Mouse (Mus musculus) heart, embryonic 15.5 days (tissue): ENCODE data around the gene Plekhg3. TPM values are rescaled to one million over a fixed set of nuclear protein-coding genes. Genes with fewer than 3 reads are reported as not detected.
A peak's percentile ranks its signal among the peaks of the same experiment; 100 is the strongest.

Source experiments
- ATAC-seq: fragments of 200-750 bp; cut with Nextera tagmentation; replicated peaks from 2 replicates; pipeline ENCODE4 v1.8.0; 2017; ENCODE audit warnings: low read depth, moderate TSS enrichment; ENCODE audit not compliant: insufficient number of reproducible peaks, insufficient read depth, low FRiP score
- H3K27ac ChIP-seq: fragments of 300-500 bp; sonication (generic); 2 replicates; pipeline ENCODE4 v1.5.1; 2015; ENCODE audit warnings: mild to moderate bottlenecking, inconsistent platforms
- H3K27me3 ChIP-seq: fragments of 300-500 bp; sonication (generic); 2 replicates; pipeline ENCODE4 v1.6.1; 2015; ENCODE audit warnings: inconsistent platforms
- H3K36me3 ChIP-seq: fragments of 300-500 bp; sonication (generic); 2 replicates; pipeline ENCODE4 v1.6.1; 2015; ENCODE audit warnings: mild to moderate bottlenecking, inconsistent platforms
- H3K4me1 ChIP-seq: fragments of 300-500 bp; sonication (generic); replicated peaks from 2 replicates; pipeline ENCODE4 v1.6.1; 2015; ENCODE audit warnings: inconsistent platforms
- H3K4me2 ChIP-seq: fragments of 300-500 bp; sonication (generic); 2 replicates; pipeline ENCODE4 v1.6.1; 2015; ENCODE audit warnings: inconsistent platforms, mild to moderate bottlenecking, moderate library complexity
- H3K4me3 ChIP-seq: fragments of 300-500 bp; sonication (generic); 2 replicates; pipeline ENCODE4 v1.5.1; 2015; ENCODE audit warnings: mild to moderate bottlenecking, inconsistent platforms
- H3K9ac ChIP-seq: fragments of 300-500 bp; sonication (generic); 2 replicates; pipeline ENCODE4 v1.6.1; 2015; ENCODE audit warnings: mild to moderate bottlenecking, inconsistent platforms
- H3K9me3 ChIP-seq: fragments of 300-500 bp; sonication (generic); replicated peaks from 2 replicates; pipeline ENCODE4 v1.6.1; 2016; ENCODE audit warnings: inconsistent platforms
- WGBS: fragments of 180-500 bp; shearing (Covaris S2); methylation state at CpG from one replicate; pipeline ENCODE4 v1.1.7; 2015; ENCODE audit warnings: mixed read lengths; 5-methylcytosine and 5-hydroxymethylcytosine counted together
- polyA plus RNA-seq: library from polyadenylated mRNA; unstranded; fragments of >200 nt; fragmentation: Nextera tagmentation; extraction: Ambion mirVana; gene quantifications from 2 replicates; pipeline ENCODE4 v1.2.1, GENCODE M21; 2015

Gene Plekhg3
- polyA plus RNA-seq, 1 experiment from 2014 or later, result 7.1 TPM

DNA sequence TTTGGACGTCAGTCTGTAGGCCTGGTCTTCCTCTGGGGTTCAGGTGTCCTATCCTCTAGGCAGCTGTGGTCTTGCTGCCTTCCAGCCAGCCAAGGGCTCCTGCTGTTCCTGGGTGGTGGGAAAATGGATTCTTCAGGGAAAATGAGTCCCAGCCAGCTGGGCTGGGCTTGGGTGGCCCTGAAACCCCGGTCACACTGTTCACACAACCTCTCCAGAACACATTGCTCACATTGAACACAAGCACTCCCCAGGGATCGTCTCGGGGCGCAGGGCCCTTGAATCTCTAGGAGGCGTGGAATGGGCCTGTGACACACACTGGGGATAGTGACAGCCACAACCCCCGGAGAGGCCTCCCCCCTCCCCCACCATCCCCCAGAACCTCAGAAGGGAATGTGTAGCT lies 23.2 kb downstream of the Plekhg3 start:
- Histone ChIP-seq H3K36me3 (no peaks in the 10 kb centered on the region), H3K27me3 (no peaks in the 10 kb centered on the region), H3K4me2 (no peak overlapping the region), H3K9ac (no peak overlapping the region), H3K9me3 (no peaks in the 10 kb centered on the region), H3K27ac (0 out of 2 replicates have a peak overlapping the region, but pooled peaks have one; percentile 7), H3K4me3 (no peak overlapping the region), H3K4me1 (peaks cover 80% of the 10 kb centered on the region)
- ATAC-seq, result no peak
- WGBS, result 60% methylated on average over 7 of the region's 7 CpGs

DNA sequence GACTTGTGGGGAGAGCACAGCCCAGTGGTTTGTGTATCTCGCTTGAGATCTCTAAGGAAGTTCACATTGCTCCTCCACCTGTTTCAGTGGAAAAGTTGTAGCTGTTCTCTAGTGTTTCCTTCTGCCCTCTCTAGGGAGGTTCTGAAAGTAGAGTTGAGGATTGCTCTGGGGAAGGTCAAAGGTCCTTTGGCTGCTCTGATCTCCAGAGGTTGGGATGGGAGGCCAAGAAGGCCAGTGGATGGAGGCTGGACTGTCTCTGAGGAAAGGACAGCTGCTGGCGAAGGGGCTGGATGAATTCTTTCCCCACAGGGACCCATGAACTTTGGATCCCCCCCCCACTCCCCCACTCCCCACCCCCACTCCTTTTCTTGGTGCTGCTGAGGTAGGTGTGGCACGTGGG lies 23.7 kb downstream of the Plekhg3 start:
- H3K4me1 ChIP-seq, result peaks cover 76% of the 10 kb centered on the region
- H3K4me3 ChIP-seq, result no peak overlapping the region
- no peak for ATAC-seq
- no peak overlapping the region; the same call in 1 of the 2 replicates for H3K27ac ChIP-seq
- H3K36me3 ChIP-seq, result no peaks in the 10 kb centered on the region
- no peaks in the 10 kb centered on the region for H3K27me3 ChIP-seq
- H3K9ac ChIP-seq, result no peak overlapping the region
- WGBS, result 80% methylated on average over 3 of the region's 3 CpGs
- H3K4me2 ChIP-seq, result no peak overlapping the region
- no peaks in the 10 kb centered on the region for H3K9me3 ChIP-seq

GRCm38 (mm10) chr12:76554871-76555386 lies 24.2 kb downstream of the Plekhg3 start:
- Histone ChIP-seq H3K4me3 (no peak overlapping the region), H3K9ac (no peak overlapping the region), H3K4me1 (peaks cover 71% of the 10 kb centered on the region), H3K27ac (no peak overlapping the region), H3K27me3 (no peaks in the 10 kb centered on the region), H3K4me2 (no peak overlapping the region), H3K36me3 (peaks cover under 1% of the 10 kb centered on the region; the same call in 1 of the 2 replicates), H3K9me3 (no peaks in the 10 kb centered on the region)
- 76% methylated on average over 3 of the region's 3 CpGs for WGBS
- no peak for ATAC-seq

GRCm38 (mm10) chr12:76556187-76556586 lies 25.5 kb downstream of the Plekhg3 start:
- H3K27ac ChIP-seq, result no peak overlapping the region
- H3K4me2 ChIP-seq, result no peak overlapping the region
- H3K9ac ChIP-seq, result no peak overlapping the region
- no peaks in the 10 kb centered on the region for H3K9me3 ChIP-seq
- ATAC-seq, result no peak
- WGBS, result 78% methylated on average over 7 of the region's 7 CpGs
- peaks cover 14% of the 10 kb centered on the region for H3K36me3 ChIP-seq
- no peaks in the 10 kb centered on the region for H3K27me3 ChIP-seq
- H3K4me3 ChIP-seq, result no peak overlapping the region
- peaks cover 62% of the 10 kb centered on the region for H3K4me1 ChIP-seq

- no peak overlapping the region for H3K9ac ChIP-seq
- no peak for ATAC-seq
- no peak overlapping the region for H3K4me2 ChIP-seq
- no peak overlapping the region for H3K4me3 ChIP-seq
- no peaks in the 10 kb centered on the region for H3K27me3 ChIP-seq
- 0 out of 2 replicates have a peak overlapping the region, but pooled peaks have one; percentile 28 for H3K27ac ChIP-seq
- peaks cover 55% of the 10 kb centered on the region for H3K4me1 ChIP-seq
- peaks cover 17% of the 10 kb centered on the region for H3K36me3 ChIP-seq
- 28% methylated on average over 6 of the region's 6 CpGs for WGBS
- no peaks in the 10 kb centered on the region for H3K9me3 ChIP-seq
These were observed 26.2 kb downstream of the Plekhg3 start for GRCm38 (mm10) chr12:76556745-76557389.

- H3K9ac ChIP-seq, result no peak overlapping the region
- no peak overlapping the region for H3K4me2 ChIP-seq
- no peak overlapping the region for H3K4me3 ChIP-seq
- H3K27ac ChIP-seq, result no peak overlapping the region
- no peaks in the 10 kb centered on the region for H3K9me3 ChIP-seq
- 66% methylated on average over 5 of the region's 5 CpGs for WGBS
- H3K36me3 ChIP-seq, result peaks cover 24% of the 10 kb centered on the region
- no peak for ATAC-seq
- H3K4me1 ChIP-seq, result peaks cover 42% of the 10 kb centered on the region
- no peaks in the 10 kb centered on the region for H3K27me3 ChIP-seq
These were observed 27.5 kb downstream of the Plekhg3 start for GRCm38 (mm10) chr12:76558206-76558605.

DNA sequence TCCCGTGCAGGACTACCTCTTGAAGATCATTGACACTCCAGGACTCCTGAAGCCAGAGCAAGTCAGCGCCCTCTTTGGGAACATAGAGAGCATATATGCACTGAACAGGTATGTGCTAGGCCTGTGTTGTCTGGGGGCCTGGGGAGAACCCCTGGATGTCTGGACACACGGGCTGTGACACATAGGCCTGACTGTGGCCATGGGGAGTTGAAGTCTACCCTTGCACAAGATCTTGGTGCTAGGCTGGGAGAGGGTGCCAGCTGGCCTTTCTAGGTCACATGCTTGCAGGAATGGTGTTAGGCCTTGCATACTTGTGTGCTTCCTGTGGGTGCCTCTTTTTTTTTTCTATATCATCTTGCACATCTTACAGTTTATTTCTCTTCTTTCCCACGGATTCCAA lies 31.5 kb downstream of the Plekhg3 start:
- Histone ChIP-seq H3K4me1 (peaks cover 4% of the 10 kb centered on the region), H3K36me3 (peaks cover 48% of the 10 kb centered on the region), H3K9ac (no peak overlapping the region), H3K4me3 (no peak overlapping the region), H3K27ac (no peak overlapping the region), H3K27me3 (no peaks in the 10 kb centered on the region), H3K4me2 (no peak overlapping the region), H3K9me3 (no peaks in the 10 kb centered on the region)
- 81% methylated on average over 4 of the region's 4 CpGs for WGBS
- ATAC-seq, result no peak

GRCm38 (mm10) chr12:76566284-76566683 lies 35.6 kb downstream of the Plekhg3 start:
- WGBS, result 82% methylated on average over 10 of the region's 10 CpGs
- H3K27me3 ChIP-seq, result no peaks in the 10 kb centered on the region
- no peak overlapping the region for H3K4me2 ChIP-seq
- H3K9ac ChIP-seq, result no peak overlapping the region
- H3K27ac ChIP-seq, result no peak overlapping the region
- H3K4me3 ChIP-seq, result no peak overlapping the region
- H3K4me1 ChIP-seq, result peaks cover 5% of the 10 kb centered on the region; the same call in 1 of the 2 replicates
- ATAC-seq, result no peak
- H3K36me3 ChIP-seq, result peaks cover 42% of the 10 kb centered on the region
- H3K9me3 ChIP-seq, result no peaks in the 10 kb centered on the region

DNA sequence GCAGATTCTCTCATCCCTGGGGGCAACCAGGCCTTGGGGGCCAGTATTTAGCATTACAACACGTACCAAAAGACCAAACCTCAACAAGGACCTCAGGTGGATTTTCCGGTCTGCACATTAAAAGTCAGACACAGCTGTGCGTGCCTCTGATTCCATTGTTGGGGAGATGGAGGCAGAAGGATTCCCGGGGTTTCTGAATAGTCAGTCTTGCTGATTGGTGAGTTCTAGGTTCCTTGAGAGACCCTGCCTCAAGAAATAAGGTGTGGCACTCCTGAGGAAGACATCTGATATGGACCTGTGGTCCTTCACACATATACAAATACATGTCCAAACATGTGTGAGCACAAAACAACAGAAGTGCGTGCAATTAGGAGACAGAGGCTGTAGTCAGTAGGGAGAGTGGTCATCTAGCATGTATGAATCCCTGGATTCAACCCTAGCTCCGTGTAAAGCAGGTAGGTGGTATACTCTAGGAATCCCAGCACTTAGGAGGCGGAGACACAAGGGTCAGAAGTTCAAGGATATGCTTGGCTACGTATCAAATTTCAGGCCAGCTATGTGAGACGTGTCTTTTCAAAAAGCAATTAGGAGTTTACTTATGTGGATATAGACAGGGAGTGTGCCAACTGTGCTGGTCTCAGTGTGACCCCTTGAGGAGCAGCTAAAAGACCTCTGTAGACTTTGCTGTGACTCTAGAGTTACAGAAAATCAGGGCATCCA lies 39.7 kb downstream of the Plekhg3 start:
- H3K36me3 ChIP-seq, result peaks cover 36% of the 10 kb centered on the region
- WGBS, result 63% methylated on average over 9 of the region's 9 CpGs

DNA sequence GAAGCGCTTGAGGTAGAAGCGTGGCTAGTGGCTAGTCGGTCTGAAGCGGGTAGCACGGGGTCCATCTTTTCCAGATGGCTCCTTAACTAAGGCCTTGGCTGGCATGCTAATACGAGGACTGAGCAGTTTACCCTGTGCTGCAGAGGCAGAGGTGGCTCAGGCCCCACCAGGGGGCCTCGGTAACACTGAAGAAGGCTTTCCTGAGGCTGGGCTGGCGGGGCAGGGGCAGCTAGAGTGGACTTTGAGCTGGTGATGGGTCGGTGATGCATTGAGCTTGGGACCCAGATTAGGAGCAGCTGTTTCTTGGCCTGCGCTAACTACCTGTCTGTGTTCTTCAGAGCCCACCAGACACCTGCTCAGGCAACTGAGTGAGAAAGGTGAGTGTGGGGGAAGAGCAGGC lies 40.6 kb downstream of the Plekhg3 start:
- H3K9me3 ChIP-seq, result no peaks in the 10 kb centered on the region
- no peak for ATAC-seq
- no peak overlapping the region for H3K4me3 ChIP-seq
- no peak overlapping the region for H3K9ac ChIP-seq
- H3K4me2 ChIP-seq, result no peak overlapping the region
- peaks cover 38% of the 10 kb centered on the region for H3K36me3 ChIP-seq
- WGBS, result 89% methylated on average over 10 of the region's 10 CpGs
- no peak overlapping the region for H3K27ac ChIP-seq
- peaks cover 5% of the 10 kb centered on the region; the same call in 1 of the 2 replicates for H3K4me1 ChIP-seq
- H3K27me3 ChIP-seq, result no peaks in the 10 kb centered on the region

More for the DNA sequence above, 39.7 kb downstream of the Plekhg3 start:
- no peak overlapping the region for H3K9ac ChIP-seq
- no peak overlapping the region for H3K4me3 ChIP-seq
- no peaks in the 10 kb centered on the region for H3K27me3 ChIP-seq
- H3K9me3 ChIP-seq, result no peaks in the 10 kb centered on the region
- peaks cover 5% of the 10 kb centered on the region; the same call in 1 of the 2 replicates for H3K4me1 ChIP-seq
- no peak overlapping the region for H3K27ac ChIP-seq
- no peak for ATAC-seq
- no peak overlapping the region for H3K4me2 ChIP-seq

- ATAC-seq, result no peak
- Histone ChIP-seq H3K9ac (no peak overlapping the region), H3K9me3 (no peaks in the 10 kb centered on the region), H3K27ac (no peak overlapping the region), H3K4me3 (no peak overlapping the region), H3K36me3 (peaks cover 41% of the 10 kb centered on the region), H3K4me2 (no peak overlapping the region), H3K27me3 (no peaks in the 10 kb centered on the region), H3K4me1 (peaks cover 5% of the 10 kb centered on the region; the same call in 1 of the 2 replicates)
- WGBS, result 79% methylated on average over 27 of the region's 27 CpGs
These were observed 41.9 kb downstream of the Plekhg3 start for GRCm38 (mm10) chr12:76572261-76573251.
